Mouse (Mus musculus): ENCODE data around the gene Rab36. TPM values are rescaled to one million over a fixed set of nuclear protein-coding genes. Genes with fewer than 3 reads are reported as not detected.

Rab36 gene
- polyA plus RNA-seq, 1 experiment: 1.2 TPM

- Histone ChIP-seq H3K4me3 (ENCODE audit: low read depth, low read length) (no peak overlapping the region), H3K27ac (ENCODE audit: insufficient read depth, low read length) (no peak overlapping the region), H3K9ac (ENCODE audit: low read depth, poor library complexity, severe bottlenecking) (no peak overlapping the region), H3K9me3 (replicated peaks; ENCODE audit: control insufficient read depth, insufficient read depth, low read length, poor library complexity, severe bottlenecking) (no peaks in the 10 kb centered on the region), H3K27me3 (ENCODE audit: control insufficient read depth, insufficient read depth, low read length, poor library complexity, severe bottlenecking) (no peaks in the 10 kb centered on the region), H3K36me3 (ENCODE audit: control insufficient read depth, insufficient read depth, low read length, poor library complexity, severe bottlenecking) (no peaks in the 10 kb centered on the region), H3K4me1 (ENCODE audit: control insufficient read depth, insufficient read depth, low read length) (no peaks in the 10 kb centered on the region)
- TF ChIP-seq EP300 (IDR thresholded peaks at IDR 0.05; ENCODE audit: insufficient read depth, low read depth, low read length): no peak
- TF ChIP-seq POLR2A (IDR thresholded peaks at IDR 0.05; ENCODE audit: insufficient read depth, low read length): no peak
- no peak for TF ChIP-seq CTCF (IDR thresholded peaks at IDR 0.05; ENCODE audit: low read depth, low read length)
Measured at GRCm38 (mm10) chr10:75068086-75068485, 31.2 kb downstream of the Rab36 start.

DNA sequence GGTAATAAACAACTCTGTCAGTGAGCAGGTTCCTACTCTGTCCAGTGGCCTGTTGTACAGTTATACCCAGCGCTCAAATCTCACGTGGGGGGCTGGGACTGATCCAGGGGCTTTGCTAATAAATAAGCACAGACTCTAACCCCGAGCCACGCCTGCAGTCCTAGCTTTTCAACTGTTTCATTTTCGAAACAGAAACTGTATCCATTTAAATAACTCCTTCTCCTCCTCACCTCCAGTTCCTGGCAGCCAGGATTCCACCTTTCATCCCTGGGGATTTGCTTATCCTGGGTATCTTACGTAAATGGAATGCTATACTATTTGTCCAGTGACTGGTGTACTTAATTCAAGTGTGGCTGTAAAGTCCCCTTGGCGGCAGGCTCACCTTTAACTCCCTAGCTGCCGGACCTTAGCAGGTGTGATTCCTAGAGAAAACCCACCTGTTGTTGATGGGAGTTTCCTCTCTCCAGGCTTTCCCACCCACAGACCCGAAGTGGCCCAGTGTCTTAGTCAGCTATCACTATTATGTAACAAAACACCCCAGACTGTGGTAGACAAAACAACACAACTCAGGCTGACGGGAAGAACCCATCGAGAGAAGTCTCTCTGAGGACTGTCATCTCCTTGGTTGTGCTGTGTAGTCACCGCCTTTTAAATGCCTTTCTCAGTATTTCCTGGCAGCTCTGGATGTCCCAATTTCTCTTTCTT is 31.9 kb downstream of the Rab36 start:
- Histone ChIP-seq H3K36me3 (ENCODE audit: control insufficient read depth, insufficient read depth, low read length, poor library complexity, severe bottlenecking) (no peaks in the 10 kb centered on the region), H3K9me3 (replicated peaks; ENCODE audit: control insufficient read depth, insufficient read depth, low read length, poor library complexity, severe bottlenecking) (no peaks in the 10 kb centered on the region), H3K4me3 (ENCODE audit: low read depth, low read length) (no peak overlapping the region), H3K4me1 (ENCODE audit: control insufficient read depth, insufficient read depth, low read length) (no peaks in the 10 kb centered on the region), H3K27ac (ENCODE audit: insufficient read depth, low read length) (no peak overlapping the region), H3K9ac (ENCODE audit: low read depth, poor library complexity, severe bottlenecking) (0 out of 2 replicates have a peak overlapping the region, but pooled peaks have one; percentile 42), H3K27me3 (ENCODE audit: control insufficient read depth, insufficient read depth, low read length, poor library complexity, severe bottlenecking) (no peaks in the 10 kb centered on the region)
- no peak for TF ChIP-seq EP300 (IDR thresholded peaks at IDR 0.05; ENCODE audit: insufficient read depth, low read depth, low read length)
- no peak for TF ChIP-seq POLR2A (IDR thresholded peaks at IDR 0.05; ENCODE audit: insufficient read depth, low read length)
- TF ChIP-seq CTCF (IDR thresholded peaks at IDR 0.05; ENCODE audit: low read depth, low read length): no peak

GRCm38 (mm10) chr10:75070281-75070976 is 33.6 kb downstream of the Rab36 start:
- Histone ChIP-seq H3K9ac (ENCODE audit: low read depth, poor library complexity, severe bottlenecking) (no peak overlapping the region), H3K9me3 (replicated peaks; ENCODE audit: control insufficient read depth, insufficient read depth, low read length, poor library complexity, severe bottlenecking) (no peaks in the 10 kb centered on the region), H3K4me3 (ENCODE audit: low read depth, low read length) (no peak overlapping the region), H3K4me1 (ENCODE audit: control insufficient read depth, insufficient read depth, low read length) (no peaks in the 10 kb centered on the region), H3K27me3 (ENCODE audit: control insufficient read depth, insufficient read depth, low read length, poor library complexity, severe bottlenecking) (no peaks in the 10 kb centered on the region), H3K36me3 (ENCODE audit: control insufficient read depth, insufficient read depth, low read length, poor library complexity, severe bottlenecking) (no peaks in the 10 kb centered on the region), H3K27ac (ENCODE audit: insufficient read depth, low read length) (no peak overlapping the region)
- no peak for TF ChIP-seq CTCF (IDR thresholded peaks at IDR 0.05; ENCODE audit: low read depth, low read length)

GRCm38 (mm10) chr10:75075665-75076064 is 38.8 kb downstream of the Rab36 start:
- Histone ChIP-seq H3K36me3 (ENCODE audit: control insufficient read depth, insufficient read depth, low read length, poor library complexity, severe bottlenecking) (no peaks in the 10 kb centered on the region), H3K27me3 (ENCODE audit: control insufficient read depth, insufficient read depth, low read length, poor library complexity, severe bottlenecking) (no peaks in the 10 kb centered on the region), H3K4me3 (ENCODE audit: low read depth, low read length) (no peak overlapping the region), H3K27ac (ENCODE audit: insufficient read depth, low read length) (no peak overlapping the region), H3K4me1 (ENCODE audit: control insufficient read depth, insufficient read depth, low read length) (no peaks in the 10 kb centered on the region), H3K9ac (ENCODE audit: low read depth, poor library complexity, severe bottlenecking) (no peak overlapping the region), H3K9me3 (replicated peaks; ENCODE audit: control insufficient read depth, insufficient read depth, low read length, poor library complexity, severe bottlenecking) (no peaks in the 10 kb centered on the region)
- TF ChIP-seq POLR2A (IDR thresholded peaks at IDR 0.05; ENCODE audit: insufficient read depth, low read length): no peak
- TF ChIP-seq CTCF (IDR thresholded peaks at IDR 0.05; ENCODE audit: low read depth, low read length): no peak
- TF ChIP-seq EP300 (IDR thresholded peaks at IDR 0.05; ENCODE audit: insufficient read depth, low read depth, low read length): no peak

- Histone ChIP-seq H3K36me3 (ENCODE audit: control insufficient read depth, insufficient read depth, low read length, poor library complexity, severe bottlenecking) (no peaks in the 10 kb centered on the region), H3K27me3 (ENCODE audit: control insufficient read depth, insufficient read depth, low read length, poor library complexity, severe bottlenecking) (no peaks in the 10 kb centered on the region), H3K27ac (ENCODE audit: insufficient read depth, low read length) (no peak overlapping the region), H3K4me1 (ENCODE audit: control insufficient read depth, insufficient read depth, low read length) (no peaks in the 10 kb centered on the region), H3K9me3 (replicated peaks; ENCODE audit: control insufficient read depth, insufficient read depth, low read length, poor library complexity, severe bottlenecking) (no peaks in the 10 kb centered on the region), H3K4me3 (ENCODE audit: low read depth, low read length) (no peak overlapping the region), H3K9ac (ENCODE audit: low read depth, poor library complexity, severe bottlenecking) (no peak overlapping the region)
- no peak for TF ChIP-seq EP300 (IDR thresholded peaks at IDR 0.05; ENCODE audit: insufficient read depth, low read depth, low read length)
- no peak for TF ChIP-seq POLR2A (IDR thresholded peaks at IDR 0.05; ENCODE audit: insufficient read depth, low read length)
- no peak for TF ChIP-seq CTCF (IDR thresholded peaks at IDR 0.05; ENCODE audit: low read depth, low read length)
Measured at GRCm38 (mm10) chr10:75078174-75079128, 41.6 kb downstream of the Rab36 start.

All from ES-Bruce4 (cell line).